Mouse (Mus musculus) neural tube, embryonic 13.5 days (tissue): ENCODE results near the gene Zdhhc12. TPM values are rescaled to one million over a fixed set of nuclear protein-coding genes. Genes with fewer than 3 reads are reported as not detected.

Experiments used
- ATAC-seq: fragments of 200-750 bp; cut with Nextera tagmentation; 2 replicates; pipeline ENCODE4 v1.8.0; 2017; ENCODE audit warnings: low read depth, mild to moderate bottlenecking, moderate TSS enrichment, moderate library complexity
- H3K27ac ChIP-seq: fragments of 300-500 bp; sonication (generic); replicated peaks from 2 replicates; pipeline ENCODE4 v1.5.1; 2015; ENCODE audit warnings: moderate library complexity, mild to moderate bottlenecking, inconsistent platforms
- H3K27me3 ChIP-seq: fragments of 300-500 bp; sonication (generic); 2 replicates; pipeline ENCODE4 v1.6.1; 2015; ENCODE audit warnings: mild to moderate bottlenecking, inconsistent platforms
- H3K36me3 ChIP-seq: fragments of 300-500 bp; sonication (generic); 2 replicates; pipeline ENCODE4 v1.6.1; 2015; ENCODE audit warnings: mild to moderate bottlenecking, inconsistent platforms
- H3K4me1 ChIP-seq: fragments of 300-500 bp; sonication (generic); replicated peaks from 2 replicates; pipeline ENCODE4 v1.6.1; 2015; ENCODE audit warnings: inconsistent platforms
- H3K4me2 ChIP-seq: fragments of 300-500 bp; sonication (generic); 2 replicates; pipeline ENCODE4 v1.6.1; 2015; ENCODE audit warnings: inconsistent platforms, mild to moderate bottlenecking, moderate library complexity
- H3K4me3 ChIP-seq: fragments of 300-500 bp; sonication (generic); 2 replicates; pipeline ENCODE4 v1.5.1; 2015; ENCODE audit warnings: mild to moderate bottlenecking, inconsistent platforms
- H3K9ac ChIP-seq: fragments of 300-500 bp; sonication (generic); 2 replicates; pipeline ENCODE4 v1.6.1; 2015; ENCODE audit warnings: moderate library complexity, mild to moderate bottlenecking, inconsistent platforms
- H3K9me3 ChIP-seq: fragments of 300-500 bp; sonication (generic); 2 replicates; pipeline ENCODE4 v1.6.1; 2016; ENCODE audit warnings: inconsistent platforms
- WGBS: fragments of 180-500 bp; shearing (Covaris S2); methylation state at CpG from one replicate; pipeline ENCODE4 v1.1.7; 2015; 5-methylcytosine and 5-hydroxymethylcytosine counted together
- polyA plus RNA-seq: library from polyadenylated mRNA; unstranded; fragments of >200 nt; fragmentation: Nextera tagmentation; extraction: Ambion mirVana; gene quantifications from 2 replicates; pipeline ENCODE4 v1.2.1, GENCODE M21; 2015

Gene Zdhhc12
- polyA plus RNA-seq, 1 experiment from 2014 or later, result 32.5 TPM

DNA sequence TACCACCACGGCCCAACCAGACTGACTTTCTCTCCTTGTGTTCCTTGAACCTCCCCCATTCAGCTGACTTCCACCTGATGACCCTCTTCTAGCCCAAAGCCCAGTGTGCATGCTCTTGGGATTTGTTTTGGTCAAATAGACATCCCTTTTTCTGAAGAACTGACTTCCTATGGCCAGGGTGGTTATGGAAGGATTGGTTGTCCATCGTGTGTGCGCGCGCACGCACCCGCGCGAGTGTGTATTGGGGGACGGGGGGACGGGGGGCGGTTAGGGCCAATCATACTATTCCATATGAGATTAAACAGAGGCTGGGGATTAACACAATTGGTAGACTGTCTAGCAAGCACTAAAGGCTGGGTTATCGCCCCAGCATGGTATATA, 750 bp upstream of the Zdhhc12 start:
- WGBS, result 3% methylated on average over 13 of the region's 13 CpGs
- H3K27me3 ChIP-seq, result no peaks in the 10 kb centered on the region
- peaks cover 42% of the 10 kb centered on the region for H3K36me3 ChIP-seq
- peak overlapping the region; percentile 82 for H3K4me2 ChIP-seq
- peak overlapping the region; percentile 77 for H3K9ac ChIP-seq
- no peaks in the 10 kb centered on the region for H3K9me3 ChIP-seq
- peak overlapping the region; percentile 28; the same call in 1 of the 2 replicates for H3K27ac ChIP-seq
- peak overlapping the region; percentile 63 for H3K4me3 ChIP-seq
- ATAC-seq, result no peak
- peaks cover 22% of the 10 kb centered on the region for H3K4me1 ChIP-seq

GRCm38 (mm10) chr2:30092280-30092918, 1.0 kb downstream of the Zdhhc12 start:
- Histone ChIP-seq H3K9me3 (no peaks in the 10 kb centered on the region), H3K4me2 (peak overlapping the region; percentile 82), H3K4me1 (peaks cover 22% of the 10 kb centered on the region), H3K27me3 (no peaks in the 10 kb centered on the region), H3K27ac (no peak overlapping the region), H3K9ac (peak overlapping the region; percentile 77), H3K4me3 (peak overlapping the region; percentile 63), H3K36me3 (peaks cover 26% of the 10 kb centered on the region)
- ATAC-seq, result no peak
- 57% methylated on average over 6 of the region's 6 CpGs for WGBS

GRCm38 (mm10) chr2:30091521-30091920, 1.9 kb downstream of the Zdhhc12 start:
- H3K9me3 ChIP-seq, result no peaks in the 10 kb centered on the region
- H3K4me2 ChIP-seq, result no peak overlapping the region
- no peak overlapping the region for H3K9ac ChIP-seq
- no peaks in the 10 kb centered on the region for H3K27me3 ChIP-seq
- WGBS, result 97% methylated on average over 12 of the region's 12 CpGs
- peaks cover 18% of the 10 kb centered on the region; the same call in 1 of the 2 replicates for H3K36me3 ChIP-seq
- H3K4me1 ChIP-seq, result peaks cover 22% of the 10 kb centered on the region
- no peak overlapping the region for H3K27ac ChIP-seq
- H3K4me3 ChIP-seq, result no peak overlapping the region
- ATAC-seq, result no peak

GRCm38 (mm10) chr2:30087310-30087709, 6.1 kb downstream of the Zdhhc12 start:
- no peaks in the 10 kb centered on the region for H3K9me3 ChIP-seq

GRCm38 (mm10) chr2:30084632-30085031, 8.8 kb downstream of the Zdhhc12 start:
- peak; percentile 62; the same call in 1 of the 2 replicates for ATAC-seq
- H3K36me3 ChIP-seq, result no peaks in the 10 kb centered on the region
- no peak overlapping the region for H3K27ac ChIP-seq
- WGBS, result 8% methylated on average over 12 of the region's 12 CpGs
- H3K27me3 ChIP-seq, result no peaks in the 10 kb centered on the region
- H3K4me2 ChIP-seq, result peak overlapping the region; percentile 45
- H3K9me3 ChIP-seq, result no peaks in the 10 kb centered on the region
- H3K4me1 ChIP-seq, result peaks cover 7% of the 10 kb centered on the region
- H3K9ac ChIP-seq, result peak overlapping the region; percentile 41
- peak overlapping the region; percentile 13; the same call in 1 of the 2 replicates for H3K4me3 ChIP-seq

More at GRCm38 (mm10) chr2:30087310-30087709, 6.1 kb downstream of the Zdhhc12 start:
- no peak overlapping the region for H3K27ac ChIP-seq
- H3K4me3 ChIP-seq, result no peak overlapping the region
- H3K4me2 ChIP-seq, result no peak overlapping the region
- ATAC-seq, result no peak
- H3K4me1 ChIP-seq, result peaks cover 7% of the 10 kb centered on the region
- WGBS, result 92% methylated on average over 4 of the region's 4 CpGs
- H3K27me3 ChIP-seq, result no peaks in the 10 kb centered on the region
- H3K36me3 ChIP-seq, result peaks cover 10% of the 10 kb centered on the region; the same call in 1 of the 2 replicates
- no peak overlapping the region for H3K9ac ChIP-seq

GRCm38 (mm10) chr2:30084113-30084512, 9.3 kb downstream of the Zdhhc12 start:
- Histone ChIP-seq H3K9ac (peak overlapping the region; percentile 41; the same call in 1 of the 2 replicates), H3K4me2 (peak overlapping the region; percentile 45), H3K9me3 (no peaks in the 10 kb centered on the region), H3K36me3 (no peaks in the 10 kb centered on the region), H3K27me3 (no peaks in the 10 kb centered on the region), H3K4me1 (peaks cover 7% of the 10 kb centered on the region), H3K27ac (no peak overlapping the region), H3K4me3 (no peak overlapping the region)
- ATAC-seq, result peak; percentile 46
- WGBS, result 55% methylated on average over 5 of the region's 5 CpGs

DNA sequence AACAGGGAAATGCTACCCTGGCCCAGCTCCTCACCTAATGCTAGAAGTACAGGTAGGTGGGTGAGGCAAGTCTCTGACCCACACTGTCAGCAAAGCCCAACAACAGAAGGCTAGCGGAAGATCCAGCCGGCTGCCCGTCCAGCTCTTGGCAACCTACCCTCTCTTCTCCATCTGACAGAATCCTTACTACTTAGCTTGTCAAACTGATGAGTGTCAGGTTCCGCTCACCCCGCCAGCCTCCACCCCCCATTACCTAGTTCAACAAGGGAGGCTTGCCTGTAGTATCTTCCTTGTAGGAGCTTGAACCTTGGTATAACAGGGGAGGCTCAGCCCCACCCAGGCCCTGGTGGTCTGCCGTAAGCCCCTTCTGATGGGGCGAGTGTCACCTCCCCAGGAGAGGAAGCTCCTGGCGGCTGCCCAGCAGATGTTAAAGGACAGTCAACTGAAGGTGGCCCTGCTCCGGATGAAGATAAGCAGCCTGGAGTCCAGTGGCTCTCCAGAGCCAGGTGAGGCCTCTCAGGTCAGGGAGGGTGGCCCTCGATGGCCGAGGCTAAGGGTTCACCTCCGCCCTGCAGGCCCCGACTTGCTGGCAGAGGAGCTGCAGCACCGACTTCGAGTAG, 13.2 kb downstream of the Zdhhc12 start:
- no peaks in the 10 kb centered on the region for H3K36me3 ChIP-seq
- ATAC-seq, result no peak
- peaks cover 24% of the 10 kb centered on the region for H3K4me1 ChIP-seq
- no peak overlapping the region for H3K27ac ChIP-seq
- H3K4me2 ChIP-seq, result no peak overlapping the region
- no peak overlapping the region for H3K4me3 ChIP-seq
- 89% methylated on average over 15 of the region's 15 CpGs for WGBS
- no peaks in the 10 kb centered on the region for H3K27me3 ChIP-seq
- no peaks in the 10 kb centered on the region for H3K9me3 ChIP-seq
- H3K9ac ChIP-seq, result no peak overlapping the region

GRCm38 (mm10) chr2:30078760-30079159, 14.7 kb downstream of the Zdhhc12 start:
- Histone ChIP-seq H3K4me1 (peaks cover 17% of the 10 kb centered on the region), H3K9ac (0 out of 2 replicates have a peak overlapping the region, but pooled peaks have one; percentile 54), H3K27me3 (no peaks in the 10 kb centered on the region), H3K9me3 (no peaks in the 10 kb centered on the region), H3K4me2 (no peak overlapping the region), H3K27ac (no peak overlapping the region), H3K36me3 (peaks cover 4% of the 10 kb centered on the region), H3K4me3 (no peak overlapping the region)
- 86% methylated on average over 4 of the region's 4 CpGs for WGBS
- no peak for ATAC-seq

DNA sequence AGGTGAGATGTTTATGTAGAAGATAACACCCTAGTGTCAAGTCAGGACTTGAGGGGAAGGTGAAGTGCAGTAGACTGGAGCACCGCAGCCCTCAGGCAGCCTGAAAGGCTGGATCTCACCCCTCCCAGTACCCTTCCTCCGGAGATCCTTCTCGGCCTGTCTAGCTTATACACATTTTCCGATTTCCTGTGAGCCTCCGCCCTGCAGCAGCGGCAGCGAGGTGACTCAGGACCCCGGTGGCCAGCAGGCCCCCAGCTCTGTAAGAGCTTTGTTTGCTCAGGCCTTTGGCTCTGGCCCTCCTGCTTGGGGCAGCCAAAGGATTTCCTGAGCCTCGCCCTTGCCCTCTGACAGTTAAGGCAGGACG, 15.1 kb downstream of the Zdhhc12 start:
- no peak overlapping the region for H3K27ac ChIP-seq
- H3K4me2 ChIP-seq, result peak overlapping the region; percentile 83
- H3K27me3 ChIP-seq, result no peaks in the 10 kb centered on the region
- H3K4me1 ChIP-seq, result peaks cover 17% of the 10 kb centered on the region
- H3K4me3 ChIP-seq, result peak overlapping the region; percentile 45; the same call in 1 of the 2 replicates
- no peaks in the 10 kb centered on the region for H3K9me3 ChIP-seq
- no peak for ATAC-seq
- H3K36me3 ChIP-seq, result peaks cover 8% of the 10 kb centered on the region
- H3K9ac ChIP-seq, result peak overlapping the region; percentile 54; the same call in 1 of the 2 replicates
- 23% methylated on average over 10 of the region's 10 CpGs for WGBS

- 0 out of 2 replicates have a peak within 1 kb of the TSS, but pooled peaks have one; percentile 65 for H3K27ac ChIP-seq
- peak within 1 kb of the TSS; percentile 45 for H3K4me3 ChIP-seq
- H3K36me3 ChIP-seq, result peaks cover 14% of the 10 kb centered on the region
- WGBS, result 1% methylated on average over 53 of the region's 53 CpGs
- ATAC-seq, result peak; percentile 77
- peak within 1 kb of the TSS; percentile 54 for H3K9ac ChIP-seq
- H3K4me1 ChIP-seq, result peaks cover 17% of the 10 kb centered on the region
- H3K27me3 ChIP-seq, result no peaks in the 10 kb centered on the region
- H3K9me3 ChIP-seq, result no peaks in the 10 kb centered on the region
- H3K4me2 ChIP-seq, result peak within 1 kb of the TSS; percentile 83
Measured at GRCm38 (mm10) chr2:30077502-30078348, 15.7 kb downstream of the Zdhhc12 start, which contains the start of gene Pkn3. Pkn3 (plus strand) TSS chr2:30077684.

GRCm38 (mm10) chr2:30076959-30077358, 16.5 kb downstream of the Zdhhc12 start:
- peak; percentile 17; the same call in 1 of the 2 replicates for ATAC-seq
- H3K4me1 ChIP-seq, result peaks cover 17% of the 10 kb centered on the region
- peak overlapping the region; percentile 45 for H3K4me3 ChIP-seq
- H3K27ac ChIP-seq, result no peak overlapping the region
- peak overlapping the region; percentile 83 for H3K4me2 ChIP-seq
- peaks cover 19% of the 10 kb centered on the region for H3K36me3 ChIP-seq
- H3K9ac ChIP-seq, result peak overlapping the region; percentile 54
- H3K27me3 ChIP-seq, result no peaks in the 10 kb centered on the region
- no peaks in the 10 kb centered on the region for H3K9me3 ChIP-seq
- 69% methylated on average over 6 of the region's 6 CpGs for WGBS

- H3K4me1 ChIP-seq, result peaks cover 17% of the 10 kb centered on the region
- H3K27me3 ChIP-seq, result no peaks in the 10 kb centered on the region
- no peak overlapping the region for H3K4me2 ChIP-seq
- no peak overlapping the region for H3K27ac ChIP-seq
- no peaks in the 10 kb centered on the region for H3K9me3 ChIP-seq
- H3K9ac ChIP-seq, result no peak overlapping the region
- 90% methylated on average over 9 of the region's 9 CpGs for WGBS
- peaks cover 23% of the 10 kb centered on the region for H3K36me3 ChIP-seq
- ATAC-seq, result no peak
- no peak overlapping the region for H3K4me3 ChIP-seq
Measured at GRCm38 (mm10) chr2:30076439-30076838, 17.0 kb downstream of the Zdhhc12 start.
